Mouse (Mus musculus) gastrocnemius, postnatal 25 days (tissue): ENCODE results near the gene Ddx19b. TPM values are rescaled to one million over a fixed set of nuclear protein-coding genes. Genes with fewer than 3 reads are reported as not detected.
"Not testable (repeated sequence)": the region's sequence is repeated elsewhere in the genome, so short reads cannot be mapped to it uniquely, and the experiment has no call there.

Experiments used
- DNase-seq: peaks from one replicate; pipeline ENCODE4 v3.0.0; 2022
- microRNA-seq, 2 experiments: library from miRNA; unstranded; fragments of <30 nt; microRNA quantifications; one replicate each; pipeline ENCODE4 v1.2.0; 2021; ENCODE audit warnings: borderline replicate concordance in 2 of 2
- total RNA-seq, 2 experiments: library from RNA; stranded (reverse); gene quantifications; 1 replicate in 1 of 2; 2 replicates in 1 of 2; pipeline ENCODE4 v1.2.3; 2021

Ddx19b gene
- total RNA-seq, 2 experiments from 2014 or later: 11.4 to 11.5 TPM

GRCm38 (mm10) chr8:110964666-110965065, 66.9 kb downstream of the Ddx19b start:
- DNase-seq: no peak

GRCm38 (mm10) chr8:110963051-110963450, 68.5 kb downstream of the Ddx19b start:
- DNase-seq: no peak

- DNase-seq: no peak
Measured at GRCm38 (mm10) chr8:110959906-110960305, 71.6 kb downstream of the Ddx19b start.

GRCm38 (mm10) chr8:110959071-110959780, 72.3 kb downstream of the Ddx19b start:
- DNase-seq: no peak

GRCm38 (mm10) chr8:110958553-110958952, 73.0 kb downstream of the Ddx19b start:
- DNase-seq: not testable (repeated sequence)

- DNase-seq: no peak
Measured at GRCm38 (mm10) chr8:110958135-110958534, 73.4 kb downstream of the Ddx19b start.

- DNase-seq: no peak
Measured at GRCm38 (mm10) chr8:110957471-110957870, 74.1 kb downstream of the Ddx19b start.

- no peak for DNase-seq
Measured at GRCm38 (mm10) chr8:110956619-110957450, 74.7 kb downstream of the Ddx19b start.

GRCm38 (mm10) chr8:110954776-110955175, 76.8 kb downstream of the Ddx19b start:
- DNase-seq: no peak

Small RNA genes lying within 50 kb of the gene (microRNA-seq; reads per million reads assigned to microRNA genes)
- 0 reads per million in 2 experiments for gene Gm24103
- gene Mir3473d: 0 reads per million in 2 experiments

Other genes starting within 250 kb of the Ddx19b start
- gene Il34, start 225.8 kb downstream of the Ddx19b start, total RNA-seq: 1 to 10 TPM; 6.5 to 6.8 TPM
- gene Cog4, start 185.2 kb downstream of the Ddx19b start, total RNA-seq: 10 to 100 TPM; 56.0 to 63.1 TPM
- 10 to 100 TPM; 18.4 to 19.2 TPM for gene Sf3b3, start 185.0 kb downstream of the Ddx19b start, total RNA-seq
- gene Fuk, start 129.3 kb downstream of the Ddx19b start, total RNA-seq: 1 to 10 TPM; 3.2 to 3.3 TPM
- gene St3gal2, start 111.8 kb downstream of the Ddx19b start, total RNA-seq: 10 to 100 TPM; 43.5 to 45.3 TPM
- 10 to 100 TPM; 24.2 to 27.0 TPM for gene Ddx19a, start 34.0 kb downstream of the Ddx19b start, total RNA-seq
- gene Aars, start 1.4 kb upstream of the Ddx19b start, total RNA-seq: 10 to 100 TPM; 38.8 to 47.1 TPM
- not detected for gene Exosc6, start 24.6 kb upstream of the Ddx19b start, total RNA-seq
- gene Clec18a, start 60.7 kb upstream of the Ddx19b start, total RNA-seq: under 1 TPM; 0.64 to 0.88 TPM
- 10 to 100 TPM; 89.9 to 97.1 TPM for gene Pdpr, start 62.9 kb upstream of the Ddx19b start, total RNA-seq
- gene Glg1, start 227.5 kb upstream of the Ddx19b start, total RNA-seq: 10 to 100 TPM; 32.9 to 36.1 TPM